Mouse (Mus musculus) ZHBTc4 (cell line): ENCODE results near the gene Mrpl24.

Experiments used
- DNase-seq: peaks from one replicate; pipeline ENCODE4 v3.0.0-alpha.2; 2011; ENCODE audit warnings: low read depth, low spot score

The Mrpl24 gene

GRCm38 (mm10) chr3:87909874-87910273 lies 9.4 kb upstream of the Mrpl24 start:
- DNase-seq, result no peak

GRCm38 (mm10) chr3:87910573-87911141 lies 8.6 kb upstream of the Mrpl24 start:
- DNase-seq, result peak; percentile 96

- DNase-seq, result no peak
These were observed 5.8 kb upstream of the Mrpl24 start for GRCm38 (mm10) chr3:87913491-87913890.

- DNase-seq, result no peak
These were observed 5.4 kb upstream of the Mrpl24 start for GRCm38 (mm10) chr3:87913891-87914290.

GRCm38 (mm10) chr3:87916990-87917389 lies 2.3 kb upstream of the Mrpl24 start:
- no peak for DNase-seq

- DNase-seq, result no peak
These were observed 755 bp upstream of the Mrpl24 start for GRCm38 (mm10) chr3:87918551-87918950.

GRCm38 (mm10) chr3:87920270-87920943 lies 1.1 kb downstream of the Mrpl24 start:
- DNase-seq, result no peak

GRCm38 (mm10) chr3:87924996-87925395 lies 5.7 kb downstream of the Mrpl24 start:
- DNase-seq, result no peak

GRCm38 (mm10) chr3:87927452-87927851 lies 8.1 kb downstream of the Mrpl24 start:
- DNase-seq, result no peak

GRCm38 (mm10) chr3:87929341-87930077 lies 10.2 kb downstream of the Mrpl24 start:
- DNase-seq, result no peak

- DNase-seq, result peak; percentile 99
These were observed 10.9 kb downstream of the Mrpl24 start, which contains the start of the genes Isg20l2 and Rrnad1 for GRCm38 (mm10) chr3:87930078-87930795. TSS of gene Isg20l2 (plus strand) at chr3:87930314. TSS of gene Rrnad1 (minus strand) at chr3:87930717.

GRCm38 (mm10) chr3:87934026-87934425 lies 14.7 kb downstream of the Mrpl24 start:
- DNase-seq, result no peak

GRCm38 (mm10) chr3:87934501-87934900 lies 15.2 kb downstream of the Mrpl24 start:
- DNase-seq, result peak; percentile 40

- no peak for DNase-seq
These were observed 15.9 kb downstream of the Mrpl24 start for GRCm38 (mm10) chr3:87935201-87935600.

GRCm38 (mm10) chr3:87935776-87936175 lies 16.5 kb downstream of the Mrpl24 start:
- peak; percentile 89 for DNase-seq

- no peak for DNase-seq
These were observed 21.3 kb downstream of the Mrpl24 start for GRCm38 (mm10) chr3:87940611-87941010.

GRCm38 (mm10) chr3:87942471-87942870 lies 23.2 kb downstream of the Mrpl24 start:
- no peak for DNase-seq

GRCm38 (mm10) chr3:87943586-87943985 lies 24.3 kb downstream of the Mrpl24 start:
- no peak for DNase-seq

GRCm38 (mm10) chr3:87944838-87945600 lies 25.7 kb downstream of the Mrpl24 start:
- no peak for DNase-seq

GRCm38 (mm10) chr3:87945781-87946540 lies 26.7 kb downstream of the Mrpl24 start:
- no peak for DNase-seq

- no peak for DNase-seq
These were observed 27.2 kb downstream of the Mrpl24 start for GRCm38 (mm10) chr3:87946541-87946860.
